Mouse (Mus musculus) megakaryocyte, embryonic 14.5 days (primary cell): Measurements from ENCODE around the gene Tacr2. TPM values are rescaled to one million over a fixed set of nuclear protein-coding genes. Genes with fewer than 3 reads are reported as not detected.

Source experiments
- H3K27me3 ChIP-seq: replicated peaks from 2 replicates; pipeline ENCODE3; 2012; ENCODE audit warnings: inconsistent platforms
- H3K36me3 ChIP-seq: replicated peaks from 2 replicates; pipeline ENCODE3; 2012; ENCODE audit warnings: low read length, inconsistent platforms, mixed read lengths
- H3K4me1 ChIP-seq: 2 replicates; pipeline ENCODE4 v1.6.1; 2012; ENCODE audit warnings: inconsistent platforms
- H3K4me3 ChIP-seq: replicated peaks from 2 replicates; pipeline ENCODE3; 2012; ENCODE audit warnings: moderate library complexity, mild to moderate bottlenecking, inconsistent platforms
- H3K9me3 ChIP-seq: 2 replicates; pipeline ENCODE4 v1.6.1; 2012; ENCODE audit warnings: inconsistent platforms
- FLI1 ChIP-seq: IDR thresholded peaks from 2 replicates; pipeline ENCODE4 v1.6.1; 2012; ENCODE audit warnings: low read length, inconsistent platforms, mixed read lengths
- GATA1 ChIP-seq: IDR thresholded peaks from 3 replicates; pipeline ENCODE4 v1.6.1; 2012; ENCODE audit warnings: mixed read lengths, low read length, inconsistent platforms, borderline replicate concordance
- polyA plus RNA-seq: library from polyadenylated mRNA; stranded (reverse); fragments of >175 nt; gene quantifications from 2 replicates; pipeline ENCODE4 v1.2.3, GENCODE M21; 2012; ENCODE audit warnings: low replicate concordance; ENCODE audit not compliant: insufficient read depth

The Tacr2 gene
- polyA plus RNA-seq, 1 experiment = not detected

DNA sequence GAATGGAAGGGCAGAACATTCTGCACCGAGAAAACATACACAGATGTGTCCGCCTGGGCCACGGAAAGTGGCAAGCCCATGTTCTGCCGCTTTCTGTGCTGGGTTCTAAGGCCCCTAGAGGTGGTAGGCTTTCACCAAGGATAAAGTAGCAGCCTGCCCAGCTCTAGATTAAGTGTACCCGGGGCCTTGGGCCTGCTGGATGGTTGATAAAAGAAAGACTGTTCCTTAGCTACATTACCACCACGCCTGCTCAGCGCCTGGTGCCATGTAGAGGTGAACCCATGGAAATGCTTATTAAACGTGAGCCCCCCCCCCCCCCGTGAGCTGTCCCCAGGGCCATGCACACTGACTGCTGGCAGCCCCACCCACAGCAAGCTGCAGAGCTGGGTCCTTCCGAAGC is 15.0 kb upstream of the Tacr2 start:
- no peak for TF ChIP-seq GATA1
- no peak for TF ChIP-seq FLI1
- Histone ChIP-seq H3K9me3 (no peaks in the 10 kb centered on the region; the same call in 1 of the 2 replicates), H3K4me1 (no peaks in the 10 kb centered on the region), H3K36me3 (no peaks in the 10 kb centered on the region), H3K4me3 (no peak overlapping the region), H3K27me3 (peaks cover 48% of the 10 kb centered on the region)

- Histone ChIP-seq H3K27me3 (peaks cover 39% of the 10 kb centered on the region), H3K4me1 (no peaks in the 10 kb centered on the region), H3K9me3 (peaks cover 5% of the 10 kb centered on the region), H3K36me3 (no peaks in the 10 kb centered on the region), H3K4me3 (no peak overlapping the region)
- TF ChIP-seq FLI1 = no peak
- TF ChIP-seq GATA1 = no peak
Measured at GRCm38 (mm10) chr10:62238688-62239087, 13.6 kb upstream of the Tacr2 start.

DNA sequence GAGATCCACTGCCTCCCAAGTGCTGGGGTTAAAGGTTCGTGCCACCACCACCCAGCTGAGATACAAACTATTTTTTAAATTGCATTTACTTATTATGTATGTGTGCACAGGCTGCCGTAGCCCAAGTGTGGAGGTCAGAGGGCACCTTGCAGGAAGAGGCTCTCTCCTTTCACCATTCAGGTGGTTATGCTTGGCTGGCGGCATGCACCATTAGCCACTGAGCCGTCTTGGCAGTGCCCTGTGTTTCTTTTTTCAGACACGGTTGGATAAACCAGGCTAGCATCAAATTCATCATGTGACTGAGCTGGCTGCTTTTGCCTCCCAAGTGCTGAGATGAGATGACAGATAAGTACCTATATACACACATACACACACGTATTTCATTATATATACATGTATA is 13.0 kb upstream of the Tacr2 start:
- Histone ChIP-seq H3K9me3 (peaks cover 11% of the 10 kb centered on the region), H3K4me3 (no peak overlapping the region), H3K36me3 (no peaks in the 10 kb centered on the region), H3K27me3 (peaks cover 41% of the 10 kb centered on the region), H3K4me1 (0 out of 2 replicates have a peak, but pooled peaks cover 4% of the 10 kb centered on the region)
- TF ChIP-seq GATA1 = no peak
- TF ChIP-seq FLI1 = no peak

DNA sequence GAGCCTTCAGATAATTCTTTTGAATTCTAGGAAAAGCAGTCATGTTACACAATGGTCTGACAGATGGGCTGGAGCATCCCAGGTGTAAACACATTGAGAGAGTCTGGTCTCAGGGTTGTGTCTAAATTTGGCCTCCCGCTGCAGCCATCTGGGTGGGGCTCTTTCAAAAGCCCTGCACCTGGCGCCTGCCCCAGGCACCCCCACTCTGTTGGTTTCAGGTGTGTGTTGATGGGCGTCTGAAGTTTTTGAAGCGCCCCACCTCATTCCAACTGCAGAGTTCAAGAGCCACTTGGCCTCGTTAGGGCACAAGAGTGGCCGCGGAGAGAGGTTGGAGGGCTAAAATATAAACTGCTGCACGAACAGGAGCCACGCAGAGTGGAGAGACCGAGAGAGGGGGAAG is 9.9 kb upstream of the Tacr2 start:
- H3K4me3 ChIP-seq = no peak overlapping the region
- peaks cover 35% of the 10 kb centered on the region for H3K27me3 ChIP-seq
- H3K36me3 ChIP-seq = no peaks in the 10 kb centered on the region
- TF ChIP-seq FLI1 = no peak
- no peak for TF ChIP-seq GATA1
- H3K9me3 ChIP-seq = peaks cover 17% of the 10 kb centered on the region
- peaks cover 5% of the 10 kb centered on the region; the same call in 1 of the 2 replicates for H3K4me1 ChIP-seq

DNA sequence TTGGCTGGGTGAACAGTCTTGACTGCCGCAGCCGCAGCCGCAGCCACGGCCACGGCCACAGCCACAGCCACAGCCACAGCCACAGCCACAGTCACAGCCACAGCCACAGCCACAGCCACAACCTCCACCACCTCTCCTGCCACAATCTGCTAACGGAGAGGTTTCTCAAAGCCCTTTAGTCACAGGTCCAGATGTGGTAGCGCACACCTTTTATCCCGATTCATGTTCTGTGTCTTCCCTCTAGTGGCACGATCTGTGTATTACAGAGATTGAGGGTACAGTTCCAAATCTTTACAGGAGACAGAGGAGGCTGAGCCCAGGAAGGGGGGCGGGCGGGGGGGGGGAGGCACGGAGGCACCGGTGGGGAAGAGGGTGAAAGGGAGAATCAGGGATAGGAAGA is 9.3 kb upstream of the Tacr2 start:
- H3K36me3 ChIP-seq = no peaks in the 10 kb centered on the region
- TF ChIP-seq GATA1 = no peak
- TF ChIP-seq FLI1 = no peak
- H3K27me3 ChIP-seq = peaks cover 39% of the 10 kb centered on the region
- H3K4me3 ChIP-seq = no peak overlapping the region
- H3K9me3 ChIP-seq = peaks cover 17% of the 10 kb centered on the region
- H3K4me1 ChIP-seq = peaks cover 10% of the 10 kb centered on the region

DNA sequence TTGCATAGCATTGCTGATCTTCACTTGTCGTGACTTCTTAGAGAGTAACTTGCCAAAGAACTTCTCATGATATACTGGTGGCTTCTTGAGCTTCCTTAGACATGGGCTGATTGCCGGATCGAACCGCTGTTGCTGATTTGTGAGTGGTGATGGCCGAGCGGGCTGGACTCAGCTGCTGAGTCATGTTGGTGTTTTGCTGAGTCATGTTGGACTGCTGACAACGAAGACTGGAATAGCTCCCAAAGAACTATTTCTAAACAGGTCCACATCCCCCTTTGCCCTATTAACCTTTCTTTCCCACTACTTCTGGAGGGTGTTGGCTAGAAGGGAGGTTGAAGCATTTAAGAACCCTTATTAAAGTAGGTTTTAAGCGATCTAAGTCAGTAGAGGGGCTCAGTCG is 8.2 kb upstream of the Tacr2 start:
- peaks cover 18% of the 10 kb centered on the region for H3K4me1 ChIP-seq
- H3K9me3 ChIP-seq = peaks cover 17% of the 10 kb centered on the region
- H3K4me3 ChIP-seq = no peak overlapping the region
- H3K27me3 ChIP-seq = peaks cover 45% of the 10 kb centered on the region
- TF ChIP-seq GATA1 = no peak
- H3K36me3 ChIP-seq = no peaks in the 10 kb centered on the region

DNA sequence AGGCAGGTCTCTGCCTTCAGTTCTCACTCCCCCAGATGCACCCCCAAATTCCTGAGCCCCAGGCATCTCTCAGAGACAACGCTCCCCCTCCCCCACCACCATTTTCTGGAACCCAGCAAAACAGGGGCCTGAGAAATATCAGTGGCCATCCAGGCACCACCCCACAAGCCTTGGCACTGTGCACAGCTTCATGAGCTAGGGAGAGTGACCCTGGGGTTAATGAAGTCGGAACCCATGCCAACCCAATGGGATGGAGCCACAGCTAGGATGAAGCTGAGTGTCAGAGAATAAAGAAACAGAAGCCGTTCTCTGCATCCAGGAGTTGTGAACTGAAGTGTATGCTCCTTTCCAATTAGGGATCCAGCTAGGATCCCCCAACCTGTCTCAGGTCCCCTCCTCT is 5.1 kb upstream of the Tacr2 start:
- Histone ChIP-seq H3K36me3 (no peaks in the 10 kb centered on the region), H3K4me3 (no peak overlapping the region), H3K4me1 (peaks cover 18% of the 10 kb centered on the region), H3K27me3 (peaks cover 48% of the 10 kb centered on the region), H3K9me3 (peaks cover 17% of the 10 kb centered on the region)
- TF ChIP-seq FLI1 = no peak
- no peak for TF ChIP-seq GATA1

- Histone ChIP-seq H3K27me3 (peaks cover 50% of the 10 kb centered on the region), H3K4me1 (peaks cover 18% of the 10 kb centered on the region), H3K4me3 (no peak overlapping the region), H3K9me3 (peaks cover 17% of the 10 kb centered on the region), H3K36me3 (no peaks in the 10 kb centered on the region)
- TF ChIP-seq GATA1 (no peak), FLI1 (no peak)
Measured at GRCm38 (mm10) chr10:62247815-62248214, 4.4 kb upstream of the Tacr2 start.

- TF ChIP-seq GATA1 (no peak), FLI1 (no peak)
- H3K4me3 ChIP-seq = no peak overlapping the region
- H3K36me3 ChIP-seq = no peaks in the 10 kb centered on the region
- no peaks in the 10 kb centered on the region for H3K9me3 ChIP-seq
- H3K4me1 ChIP-seq = peaks cover 10% of the 10 kb centered on the region
- H3K27me3 ChIP-seq = peaks cover 56% of the 10 kb centered on the region
Measured at GRCm38 (mm10) chr10:62252496-62253235, 428 bp downstream of the Tacr2 start.

DNA sequence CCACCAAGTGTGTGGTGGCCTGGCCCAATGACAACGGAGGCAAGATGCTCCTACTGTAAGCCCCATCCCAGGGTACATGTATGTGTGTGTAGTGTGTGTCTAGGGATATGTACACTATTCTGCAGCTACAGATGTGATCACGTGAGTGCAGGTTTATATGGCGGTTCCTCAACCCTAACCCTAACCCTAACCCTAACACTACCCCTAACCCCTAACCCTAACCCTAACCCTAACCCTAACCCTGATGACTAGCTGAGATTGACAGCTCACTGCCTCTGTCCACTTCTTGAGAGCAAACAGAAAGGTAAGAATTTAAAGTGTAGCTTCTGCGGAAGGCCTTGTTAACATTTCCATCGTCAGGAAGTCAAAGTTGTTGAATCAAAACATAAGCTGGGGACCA is 6.1 kb downstream of the Tacr2 start:
- no peaks in the 10 kb centered on the region for H3K36me3 ChIP-seq
- peaks cover 26% of the 10 kb centered on the region for H3K27me3 ChIP-seq
- H3K4me3 ChIP-seq = no peak overlapping the region
- TF ChIP-seq FLI1 = no peak
- peaks cover 25% of the 10 kb centered on the region for H3K4me1 ChIP-seq
- H3K9me3 ChIP-seq = no peaks in the 10 kb centered on the region
